Mouse (Mus musculus) heart, adult 2 months (tissue): ENCODE data around the gene Hs6st3. TPM values are rescaled to one million over a fixed set of nuclear protein-coding genes. Genes with fewer than 3 reads are reported as not detected.

Experiments used
- DNase-seq, 2 experiments: peaks; one replicate each; pipeline ENCODE4 v3.0.0; 2021
- H3K27ac ChIP-seq: fragments of 200-600 bp; 2 replicates; pipeline ENCODE4 v1.8.1; 2022
- H3K27me3 ChIP-seq: fragments of 200-500 bp; 2 replicates; pipeline ENCODE4 v1.6.1; 2012; ENCODE audit warnings: mild to moderate bottlenecking, low read length, inconsistent platforms, mixed read lengths; ENCODE audit not compliant: control insufficient read depth, insufficient read depth
- H3K36me3 ChIP-seq: fragments of 200-500 bp; 2 replicates; pipeline ENCODE4 v1.6.1; 2012; ENCODE audit warnings: low read length, inconsistent platforms; ENCODE audit not compliant: control insufficient read depth, insufficient read depth
- H3K4me1 ChIP-seq: fragments of 200-500 bp; 2 replicates; pipeline ENCODE4 v1.6.1; 2011; ENCODE audit warnings: low read length; ENCODE audit not compliant: control insufficient read depth, insufficient read depth
- H3K4me3 ChIP-seq: fragments of 200-600 bp; 2 replicates; pipeline ENCODE4 v1.8.1; 2022
- H3K79me2 ChIP-seq: fragments of 200-500 bp; replicated peaks from 2 replicates; pipeline ENCODE4 v1.6.1; 2012; ENCODE audit warnings: mild to moderate bottlenecking, inconsistent platforms, low read length, moderate library complexity, mixed read lengths; ENCODE audit not compliant: control insufficient read depth, insufficient read depth
- H3K9ac ChIP-seq: fragments of 200-500 bp; 2 replicates; pipeline ENCODE4 v1.6.1; 2012; ENCODE audit warnings: low read depth, mild to moderate bottlenecking, control low read depth, inconsistent platforms, low read length, mixed read lengths
- CTCF ChIP-seq: fragments of 200-600 bp; IDR thresholded peaks from 2 replicates; pipeline ENCODE4 v1.8.1; 2022; ENCODE audit warnings: antibody characterized with exemption, mild to moderate bottlenecking, moderate library complexity
- EP300 ChIP-seq: fragments of 200-500 bp; IDR thresholded peaks from 2 replicates; pipeline ENCODE4 v1.6.1; 2011; ENCODE audit warnings: low read depth, low read length, control low read depth; ENCODE audit not compliant: insufficient read depth
- POLR2A ChIP-seq: fragments of 200-500 bp; IDR thresholded peaks from 2 replicates; pipeline ENCODE4 v1.6.1; 2011; ENCODE audit warnings: mild to moderate bottlenecking, low read depth, low read length, control low read depth; ENCODE audit not compliant: insufficient read depth
- WGBS: fragments of 180-500 bp; shearing (Covaris S2); methylation state at CpG from one replicate; pipeline ENCODE4 v1.1.7; 2018; 5-methylcytosine and 5-hydroxymethylcytosine counted together
- intact Hi-C: fragments of 180-260 bp; cut with DNase I; formaldehyde crosslinking; loops from one replicate; pipeline ENCODE4 v1.15.1; 2025
- polyA plus RNA-seq: library from polyadenylated mRNA; depleted of rRNA; stranded (reverse); fragments of >200 nt; gene quantifications from 2 replicates; pipeline ENCODE4 v1.2.3, GENCODE M21; 2012
- total RNA-seq, 2 experiments: library from RNA; stranded (reverse); gene quantifications; 2 replicates each; pipeline ENCODE4 v1.2.3; 2021

Gene Hs6st3
- total and polyA plus RNA-seq, 3 experiments = not detected

DNA sequence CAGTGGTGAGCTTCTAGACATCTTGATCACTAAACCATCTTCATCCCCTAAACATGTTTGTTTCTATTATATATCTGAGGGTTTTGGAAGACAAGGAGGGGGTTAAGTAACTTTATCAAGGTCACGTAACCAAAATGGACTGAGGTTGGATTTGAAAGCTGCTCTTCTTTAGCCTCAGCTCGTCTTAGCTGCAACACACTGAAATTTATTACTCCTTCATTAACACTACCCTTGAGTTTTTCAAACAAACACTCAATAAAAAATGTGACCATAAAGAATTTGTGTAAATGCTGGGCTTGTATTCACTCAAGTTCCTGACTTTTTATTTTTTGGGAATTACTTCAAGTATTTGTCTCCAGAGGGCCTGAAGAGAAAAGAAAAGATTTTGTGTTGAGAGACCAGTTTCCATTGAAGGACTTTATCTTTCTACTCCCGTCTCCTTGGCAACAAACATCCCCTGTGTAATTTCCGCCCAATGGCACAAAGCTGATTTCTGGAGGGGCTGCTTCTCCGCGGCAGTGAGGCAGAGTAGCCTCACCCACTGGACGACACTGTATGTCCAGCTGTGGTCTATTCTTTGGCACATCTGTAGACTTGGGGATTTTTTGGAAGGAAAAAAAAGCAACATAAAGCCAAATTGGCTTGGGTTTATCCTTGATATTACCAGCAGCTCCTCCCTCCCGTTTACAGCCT lies 696.0 kb downstream of the Hs6st3 start:
- no peak overlapping the region for H3K4me3 ChIP-seq
- TF ChIP-seq CTCF = no peak
- no peak for TF ChIP-seq EP300
- TF ChIP-seq POLR2A = no peak
- H3K4me1 ChIP-seq = no peaks in the 10 kb centered on the region
- intact Hi-C loops = no loop called here
- DNase-seq = no peak
- H3K27ac ChIP-seq = no peak overlapping the region
- no peaks in the 10 kb centered on the region for H3K36me3 ChIP-seq
- H3K27me3 ChIP-seq = no peaks in the 10 kb centered on the region
- 45% methylated on average over 8 of the region's 8 CpGs for WGBS
- H3K9ac ChIP-seq = no peak overlapping the region
- H3K79me2 ChIP-seq = no peaks in the 10 kb centered on the region

DNA sequence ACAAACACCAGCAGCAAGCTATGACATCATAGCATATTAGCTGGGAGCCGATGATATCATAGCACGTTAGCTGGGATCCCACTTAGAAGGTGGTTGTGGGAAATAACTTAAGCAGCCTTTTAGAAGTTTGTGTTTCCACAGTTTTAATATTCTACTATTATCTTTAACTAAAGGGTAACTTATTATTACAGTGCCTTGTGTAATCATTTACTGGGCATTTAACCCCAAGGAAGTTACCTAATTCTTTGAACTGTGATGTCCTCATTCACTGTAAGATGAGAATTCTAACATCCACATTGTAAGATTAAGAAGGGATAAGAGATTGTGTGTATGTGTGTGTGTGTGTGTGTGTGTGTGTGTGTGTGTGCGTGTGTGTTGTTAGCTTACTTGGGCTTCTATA lies 697.9 kb downstream of the Hs6st3 start:
- H3K4me3 ChIP-seq = no peak overlapping the region
- no peaks in the 10 kb centered on the region for H3K36me3 ChIP-seq
- H3K4me1 ChIP-seq = no peaks in the 10 kb centered on the region
- no peak overlapping the region for H3K9ac ChIP-seq
- TF ChIP-seq CTCF (no peak), POLR2A (no peak), EP300 (no peak)
- WGBS = 81% methylated on average over 3 of the region's 3 CpGs
- H3K79me2 ChIP-seq = no peaks in the 10 kb centered on the region
- H3K27me3 ChIP-seq = no peaks in the 10 kb centered on the region
- no peak for DNase-seq
- intact Hi-C loops = no loop called here
- H3K27ac ChIP-seq = no peak overlapping the region

DNA sequence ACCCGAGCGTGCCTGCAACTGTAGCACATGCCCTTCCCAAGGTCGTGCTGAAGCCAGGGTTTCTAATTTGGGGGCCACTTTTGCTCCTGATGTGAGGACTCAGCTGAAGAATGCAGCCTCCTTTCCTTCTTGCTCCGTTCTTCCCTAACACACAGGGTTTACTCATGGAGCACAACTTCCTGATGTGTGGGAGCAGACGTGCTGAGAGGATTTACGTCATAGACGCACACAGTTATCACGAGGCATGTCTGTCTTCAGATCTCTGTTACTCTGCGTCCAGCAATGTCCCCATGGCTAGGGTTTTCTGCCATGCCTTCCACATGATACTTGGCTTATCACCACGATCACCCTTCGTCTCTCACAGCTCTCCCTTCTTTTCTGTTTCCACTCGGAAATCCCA lies 709.4 kb downstream of the Hs6st3 start:
- Histone ChIP-seq H3K9ac (no peak overlapping the region), H3K4me1 (no peaks in the 10 kb centered on the region), H3K27ac (no peak overlapping the region), H3K27me3 (no peaks in the 10 kb centered on the region), H3K4me3 (no peak overlapping the region), H3K79me2 (no peaks in the 10 kb centered on the region), H3K36me3 (no peaks in the 10 kb centered on the region)
- no peak for DNase-seq
- WGBS = 19% methylated on average over 12 of the region's 12 CpGs
- TF ChIP-seq POLR2A (no peak), EP300 (no peak), CTCF (no peak)
- intact Hi-C loops = no loop called here

DNA sequence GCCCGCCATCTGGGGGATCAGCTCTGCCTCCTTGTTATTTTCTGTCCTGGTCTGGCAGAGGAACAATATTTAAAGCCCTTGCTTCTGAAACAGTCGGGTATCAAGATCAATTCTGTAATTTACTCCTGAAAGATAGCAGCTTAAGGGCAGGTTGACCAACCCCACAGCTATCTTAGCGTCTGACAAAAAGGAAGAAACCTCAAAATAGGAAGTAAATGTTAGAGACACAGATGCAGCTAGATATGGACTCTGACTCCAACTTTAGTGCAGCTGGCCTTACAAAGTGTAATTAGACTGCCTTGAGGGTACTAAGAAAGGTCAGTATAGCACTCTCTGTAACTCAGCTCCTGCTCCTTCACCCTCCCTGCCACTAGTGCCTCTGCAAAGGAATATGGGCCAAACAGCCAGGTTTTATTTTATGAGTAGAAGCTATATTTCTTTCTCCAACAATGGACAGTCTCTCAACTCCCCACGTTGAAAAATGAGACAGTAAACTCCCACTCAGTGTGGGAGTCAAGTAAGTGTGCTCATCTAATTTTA lies 710.7 kb downstream of the Hs6st3 start:
- H3K4me1 ChIP-seq = no peaks in the 10 kb centered on the region
- no peak overlapping the region for H3K27ac ChIP-seq
- 59% methylated on average over 4 of the region's 4 CpGs for WGBS
- TF ChIP-seq EP300 (no peak), POLR2A (no peak), CTCF (no peak)
- intact Hi-C loops = no loop called here
- H3K9ac ChIP-seq = no peak overlapping the region
- no peaks in the 10 kb centered on the region for H3K27me3 ChIP-seq
- no peaks in the 10 kb centered on the region for H3K79me2 ChIP-seq
- no peaks in the 10 kb centered on the region for H3K36me3 ChIP-seq
- DNase-seq = no peak
- no peak overlapping the region for H3K4me3 ChIP-seq

DNA sequence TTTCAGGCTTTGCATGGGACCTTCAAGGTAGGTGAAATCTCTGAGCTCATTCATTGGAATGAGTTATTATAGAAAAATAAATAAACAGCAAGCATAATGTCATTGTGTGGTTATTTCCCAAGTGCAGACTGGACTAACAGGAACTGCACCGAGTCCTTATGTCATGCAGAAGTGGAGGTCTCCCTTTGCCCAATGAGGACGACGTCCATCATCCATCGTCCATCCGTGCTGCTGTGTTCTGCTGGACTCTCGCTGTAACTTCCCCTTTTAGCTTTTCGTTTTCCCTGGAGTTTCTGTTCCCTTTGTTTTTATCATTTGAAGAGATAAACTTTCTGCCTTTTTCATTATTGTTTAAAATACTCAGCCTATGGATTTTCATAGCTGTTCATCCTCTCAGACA lies 711.2 kb downstream of the Hs6st3 start:
- no peak for TF ChIP-seq POLR2A
- TF ChIP-seq EP300 = no peak
- TF ChIP-seq CTCF = no peak
- Histone ChIP-seq H3K36me3 (no peaks in the 10 kb centered on the region), H3K27ac (no peak overlapping the region), H3K4me3 (no peak overlapping the region), H3K4me1 (no peaks in the 10 kb centered on the region), H3K27me3 (no peaks in the 10 kb centered on the region), H3K79me2 (no peaks in the 10 kb centered on the region), H3K9ac (no peak overlapping the region)
- 57% methylated on average over 7 of the region's 7 CpGs for WGBS
- DNase-seq = no peak
- intact Hi-C loops = no loop called here

DNA sequence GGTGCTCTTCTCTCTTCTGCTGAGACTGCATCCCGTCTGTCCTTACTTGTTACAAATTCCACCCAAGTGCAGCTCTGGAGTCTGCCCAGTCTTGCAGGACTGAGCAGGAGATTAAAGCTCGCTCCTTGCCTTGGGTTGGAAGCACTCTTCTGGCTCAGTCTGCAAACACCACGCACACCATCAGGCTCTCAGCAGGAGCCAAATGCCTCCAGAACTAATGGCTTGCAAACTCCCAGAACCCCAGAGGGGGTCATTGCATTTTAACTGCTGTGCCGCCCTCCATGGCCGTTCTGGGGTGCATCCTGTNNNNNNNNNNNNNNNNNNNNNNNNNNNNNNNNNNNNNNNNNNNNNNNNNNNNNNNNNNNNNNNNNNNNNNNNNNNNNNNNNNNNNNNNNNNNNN lies 714.0 kb downstream of the Hs6st3 start:
- no peak overlapping the region for H3K9ac ChIP-seq
- no peaks in the 10 kb centered on the region for H3K4me1 ChIP-seq
- 15% methylated on average over 5 of the region's 5 CpGs for WGBS
- no peaks in the 10 kb centered on the region for H3K36me3 ChIP-seq
- no peak overlapping the region for H3K4me3 ChIP-seq
- intact Hi-C loops = loop anchor here (5.0 kb wide), 1 partner anchor 755 kb away; the partner anchor contains the start of gene Uggt2
- TF ChIP-seq CTCF (no peak), POLR2A (no peak), EP300 (no peak)
- no peaks in the 10 kb centered on the region for H3K79me2 ChIP-seq
- no peak overlapping the region for H3K27ac ChIP-seq
- DNase-seq = no peak
- H3K27me3 ChIP-seq = no peaks in the 10 kb centered on the region
